Mouse (Mus musculus): ENCODE data around the gene Nt5dc1. TPM values are rescaled to one million over a fixed set of nuclear protein-coding genes. Genes with fewer than 3 reads are reported as not detected.

Gene Nt5dc1
- 87.3 TPM for polyA plus RNA-seq (2017; shearing (Covaris generic))

GRCm38 (mm10) chr10:34418204-34418756 is at the start of gene Nt5dc1:
Gene Nt5dc1 (minus strand): TSS chr10:34418552.

GRCm38 (mm10) chr10:34389681-34390080 is 28.7 kb downstream of the Nt5dc1 start, which contains the start of gene Col10a1:
Gene Col10a1 (plus strand): TSS chr10:34389981.

GRCm38 (mm10) chr10:34297299-34297979 is 120.9 kb downstream of the Nt5dc1 start, which contains the start of gene Tspyl4:
Gene Tspyl4 (plus strand): TSS chr10:34297442.

DNA sequence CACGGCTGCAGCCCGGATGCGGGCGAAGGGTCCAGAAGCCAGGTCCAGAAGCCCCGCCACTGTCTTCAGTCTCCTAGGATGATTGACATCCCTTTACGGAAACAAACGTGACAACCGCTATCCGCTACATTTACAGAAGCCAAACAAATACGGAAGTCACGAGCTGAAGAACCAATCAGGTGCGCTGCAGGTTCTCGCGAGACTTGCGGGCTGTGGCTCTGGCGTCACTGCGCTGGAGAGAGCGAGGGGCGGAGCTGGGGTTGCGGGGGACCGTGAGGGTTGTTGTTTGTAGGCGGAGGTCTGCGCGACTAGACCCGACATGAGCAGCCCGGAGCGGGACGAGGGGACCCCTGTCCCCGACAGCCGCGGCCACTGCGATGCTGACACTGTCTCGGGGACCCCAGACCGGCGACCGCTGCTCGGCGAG is 136.4 kb downstream of the Nt5dc1 start, which contains the start of gene Tspyl1:
Tspyl1 (plus strand) TSS at position 229 of the 427 bp plus-strand sequence.

Other genes starting within 250 kb of the Nt5dc1 start
- 4.7 TPM for gene Dse, start 210.8 kb downstream of the Nt5dc1 start, polyA plus RNA-seq (2017; shearing (Covaris generic))
- gene Tspyl1, start 136.4 kb downstream of the Nt5dc1 start, polyA plus RNA-seq (2017; shearing (Covaris generic)) = 57.3 TPM
- 17.2 TPM for gene Tspyl4, start 121.1 kb downstream of the Nt5dc1 start, polyA plus RNA-seq (2017; shearing (Covaris generic))
- gene Col10a1, start 28.6 kb downstream of the Nt5dc1 start, polyA plus RNA-seq (2017; shearing (Covaris generic)) = 0.46 TPM
- not detected for gene Frk, start 64.8 kb upstream of the Nt5dc1 start, polyA plus RNA-seq (2017; shearing (Covaris generic))